Mouse (Mus musculus) embryonic facial prominence, embryonic 11.5 days (tissue): ENCODE measurements at regions not wholly inside any gene's neighbourhood (a gene's known extent, or its start where the extent isn't known, plus 50 kb on each side); places are given as distances from the start of the nearest gene placed in this dataset.

Experiments
- ATAC-seq: fragments of 200-750 bp; cut with Nextera tagmentation; replicated peaks from 2 replicates; pipeline ENCODE4 v1.8.0; 2017; ENCODE audit warnings: low read depth; ENCODE audit not compliant: insufficient number of reproducible peaks, low FRiP score, low TSS enrichment
- DNase-seq: peaks from one replicate; pipeline ENCODE4 v3.0.0-alpha.2; 2015; ENCODE audit warnings: low spot score
- H3K27ac ChIP-seq: fragments of 300-500 bp; sonication (generic); replicated peaks from 2 replicates; pipeline ENCODE4 v1.5.1; 2014; ENCODE audit warnings: mild to moderate bottlenecking, low read depth, low read length, control low read depth
- H3K27me3 ChIP-seq: fragments of 300-500 bp; sonication (generic); 2 replicates; pipeline ENCODE4 v1.6.1; 2014; ENCODE audit warnings: mild to moderate bottlenecking, low read length, moderate library complexity, mixed read lengths; ENCODE audit not compliant: control insufficient read depth, insufficient read depth
- H3K36me3 ChIP-seq: fragments of 300-500 bp; sonication (generic); replicated peaks from 2 replicates; pipeline ENCODE4 v1.6.1; 2014; ENCODE audit warnings: low read depth, mild to moderate bottlenecking, low read length, moderate library complexity, mixed read lengths; ENCODE audit not compliant: control insufficient read depth, insufficient read depth
- H3K4me1 ChIP-seq: fragments of 300-500 bp; sonication (generic); 2 replicates; pipeline ENCODE4 v1.6.1; 2014; ENCODE audit warnings: low read length, mixed read lengths; ENCODE audit not compliant: control insufficient read depth, insufficient read depth
- H3K4me2 ChIP-seq: fragments of 300-500 bp; sonication (generic); 2 replicates; pipeline ENCODE4 v1.6.1; 2014; ENCODE audit warnings: low read depth, mild to moderate bottlenecking, control low read depth, low read length, moderate library complexity
- H3K4me3 ChIP-seq: fragments of 300-500 bp; sonication (generic); 2 replicates; pipeline ENCODE4 v1.5.1; 2014; ENCODE audit warnings: low read depth, low read length, control low read depth
- H3K9ac ChIP-seq: fragments of 300-500 bp; sonication (generic); replicated peaks from 2 replicates; pipeline ENCODE4 v1.6.1; 2014; ENCODE audit warnings: mild to moderate bottlenecking, control low read depth, low read length
- H3K9me3 ChIP-seq: fragments of 300-500 bp; sonication (generic); replicated peaks from 2 replicates; pipeline ENCODE4 v1.6.1; 2016; ENCODE audit warnings: mild to moderate bottlenecking, low read length, inconsistent platforms, mixed read lengths; ENCODE audit not compliant: control insufficient read depth
- WGBS: fragments of 180-500 bp; shearing (Covaris S2); extraction: QIAGEN DNeasy Blood & Tissue Kit; methylation state at CpG from one replicate; pipeline ENCODE4 v1.1.7; 2014; 5-methylcytosine and 5-hydroxymethylcytosine counted together

DNA sequence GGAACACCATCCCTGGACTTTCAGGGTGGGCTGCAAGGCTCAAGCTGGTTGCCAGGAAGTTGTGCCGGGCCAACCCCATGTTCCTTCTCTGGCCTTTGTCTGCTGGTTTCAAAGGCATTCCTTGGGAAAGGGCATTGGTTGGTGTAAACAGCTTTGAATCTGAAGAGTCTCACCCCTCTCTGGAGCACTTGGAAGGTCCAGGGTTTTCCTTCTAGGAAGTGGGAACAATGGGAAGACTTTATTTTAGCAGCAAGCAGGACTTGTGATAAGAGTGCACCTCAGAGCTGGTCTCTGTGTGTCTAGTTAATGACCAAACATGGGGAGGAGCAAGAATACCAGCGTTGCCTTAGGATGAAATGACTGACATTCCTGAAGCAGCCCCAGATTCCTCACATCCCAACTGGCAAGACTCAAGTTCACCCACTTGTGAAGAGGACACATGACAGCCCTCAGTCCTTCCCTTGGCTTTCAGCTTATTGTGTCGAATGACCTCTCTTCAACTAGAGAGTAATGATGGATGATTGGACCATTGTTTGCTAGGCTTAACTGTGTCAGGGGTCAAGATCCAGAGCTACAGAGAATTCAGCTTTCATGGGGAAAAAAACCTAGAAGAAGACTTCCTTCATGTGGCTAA, 180.1 kb downstream of the Gm10260 start:
- Histone ChIP-seq H3K4me3 (no peak overlapping the region), H3K4me2 (no peak overlapping the region), H3K27ac (no peak overlapping the region), H3K36me3 (no peaks in the 10 kb centered on the region), H3K9me3 (no peaks in the 10 kb centered on the region), H3K9ac (no peak overlapping the region), H3K4me1 (no peaks in the 10 kb centered on the region), H3K27me3 (no peaks in the 10 kb centered on the region)
- ATAC-seq (no peak), DNase-seq (no peak)
- WGBS: 29% methylated on average over 3 of the region's 3 CpGs

DNA sequence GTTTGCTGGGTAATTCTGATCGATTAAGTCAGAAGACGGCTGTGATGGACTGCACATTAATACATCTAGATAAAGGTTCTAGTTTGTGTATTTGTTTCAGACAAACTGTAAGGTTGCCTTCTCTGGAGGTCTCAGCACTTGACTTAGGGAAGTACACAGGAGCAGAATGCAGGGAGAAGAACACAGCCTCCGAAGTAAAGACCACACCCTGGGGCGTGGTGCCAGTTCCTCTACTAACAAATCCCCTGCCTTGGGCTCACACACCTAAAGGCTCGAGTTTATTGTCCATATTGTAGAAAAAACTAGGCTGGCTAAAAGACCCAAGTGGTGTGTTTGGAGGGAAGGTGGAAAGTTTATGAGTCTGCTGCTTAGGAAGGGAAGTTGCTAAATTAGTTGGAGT, 181.8 kb downstream of the Gm10260 start:
- H3K36me3 ChIP-seq: no peaks in the 10 kb centered on the region
- WGBS: 83% methylated on average over 5 of the region's 5 CpGs
- ATAC-seq: no peak
- H3K9me3 ChIP-seq: no peaks in the 10 kb centered on the region
- no peaks in the 10 kb centered on the region for H3K4me1 ChIP-seq
- H3K9ac ChIP-seq: no peak overlapping the region
- DNase-seq: no peak
- H3K4me2 ChIP-seq: no peak overlapping the region
- H3K27me3 ChIP-seq: no peaks in the 10 kb centered on the region
- H3K27ac ChIP-seq: no peak overlapping the region
- no peak overlapping the region for H3K4me3 ChIP-seq

DNA sequence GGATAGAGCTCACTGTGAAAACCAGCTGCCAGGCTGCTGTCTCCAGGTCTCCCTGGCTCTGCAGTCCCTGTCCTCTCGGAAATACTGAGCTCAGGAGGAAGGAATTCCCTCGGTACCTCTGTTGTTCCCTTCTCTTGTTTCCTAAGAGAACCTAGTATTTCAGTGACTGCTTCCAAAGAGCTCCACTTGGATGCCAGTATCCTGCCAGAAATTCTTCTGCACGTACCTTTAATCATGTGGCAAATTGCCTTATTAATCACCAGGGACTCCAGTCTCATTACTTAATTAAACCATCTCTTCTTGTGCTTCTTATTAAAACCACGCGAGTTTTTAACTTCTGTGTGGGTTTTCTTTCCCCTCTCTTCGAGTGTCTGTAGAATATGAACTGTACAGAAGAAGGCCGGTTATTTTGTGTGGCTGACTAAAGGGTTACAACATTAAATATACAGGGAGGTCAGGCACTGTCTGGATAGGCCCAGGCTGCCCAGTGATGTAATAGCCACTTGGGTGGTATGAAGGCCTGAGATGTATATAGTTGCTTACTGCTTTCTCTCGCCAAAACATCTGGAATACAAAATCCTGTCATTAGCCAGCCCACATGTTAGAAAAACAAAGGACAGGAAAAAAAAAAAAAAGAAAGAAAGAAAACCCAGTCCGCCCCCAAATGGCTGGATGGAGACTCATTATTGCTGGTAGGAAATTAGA, 183.2 kb downstream of the Gm10260 start:
- no peaks in the 10 kb centered on the region for H3K36me3 ChIP-seq
- peak; percentile 59 for DNase-seq
- 35% methylated on average over 9 of the region's 9 CpGs for WGBS
- no peaks in the 10 kb centered on the region for H3K9me3 ChIP-seq
- H3K4me2 ChIP-seq: no peak overlapping the region
- ATAC-seq: no peak
- no peaks in the 10 kb centered on the region for H3K4me1 ChIP-seq
- no peak overlapping the region for H3K9ac ChIP-seq
- H3K27me3 ChIP-seq: no peaks in the 10 kb centered on the region
- H3K27ac ChIP-seq: no peak overlapping the region
- no peak overlapping the region for H3K4me3 ChIP-seq

DNA sequence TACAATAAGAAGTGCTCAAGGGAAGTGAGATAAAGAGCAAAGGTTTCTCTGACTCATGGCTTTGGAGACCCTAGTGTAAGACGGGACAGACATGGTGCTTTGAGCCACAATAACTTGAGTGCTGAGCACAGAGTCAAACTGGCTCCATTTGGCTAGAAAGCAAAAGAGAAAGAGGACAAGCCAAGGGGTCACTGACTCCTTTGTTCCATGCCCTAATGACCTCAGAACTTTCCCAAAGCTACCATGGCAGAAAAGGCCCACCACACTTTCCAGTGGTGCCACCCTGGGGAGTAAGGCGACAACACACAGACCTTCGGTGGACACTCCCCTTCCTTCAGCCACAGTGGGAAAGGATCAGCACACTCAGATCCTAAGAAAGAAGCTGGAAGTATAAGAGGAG, 186.8 kb downstream of the Gm10260 start:
- Histone ChIP-seq H3K9ac (no peak overlapping the region), H3K4me3 (no peak overlapping the region), H3K4me2 (no peak overlapping the region), H3K9me3 (no peaks in the 10 kb centered on the region), H3K27me3 (no peaks in the 10 kb centered on the region), H3K36me3 (no peaks in the 10 kb centered on the region), H3K4me1 (no peaks in the 10 kb centered on the region), H3K27ac (no peak overlapping the region)
- no peak for DNase-seq
- ATAC-seq: no peak
- WGBS: 43% methylated on average over 3 of the region's 3 CpGs

DNA sequence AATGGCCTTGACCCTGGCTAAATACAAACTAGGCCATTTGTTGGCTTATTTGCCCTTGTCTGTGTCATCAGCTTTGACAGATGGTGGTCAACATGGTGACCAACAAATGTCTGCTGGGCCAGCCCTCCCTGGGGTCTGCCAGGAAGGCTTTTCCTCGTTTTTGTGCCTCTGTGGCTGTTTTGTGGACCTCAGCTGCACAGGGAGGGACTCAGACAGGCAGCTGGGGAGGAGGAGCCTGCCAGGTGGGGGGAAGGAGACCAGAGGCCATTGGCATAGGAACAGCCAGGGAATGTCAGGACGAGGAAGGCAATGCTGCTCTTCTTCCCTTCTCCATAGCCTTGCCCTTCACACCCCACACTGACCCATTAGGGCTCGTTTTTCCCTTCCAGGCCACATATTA, 188.1 kb downstream of the Gm10260 start:
- 58% methylated on average over 3 of the region's 3 CpGs for WGBS
- Histone ChIP-seq H3K9me3 (no peaks in the 10 kb centered on the region), H3K4me1 (no peaks in the 10 kb centered on the region), H3K27me3 (no peaks in the 10 kb centered on the region), H3K9ac (no peak overlapping the region), H3K27ac (no peak overlapping the region), H3K4me2 (no peak overlapping the region), H3K36me3 (no peaks in the 10 kb centered on the region), H3K4me3 (no peak overlapping the region)
- ATAC-seq (no peak), DNase-seq (no peak)

DNA sequence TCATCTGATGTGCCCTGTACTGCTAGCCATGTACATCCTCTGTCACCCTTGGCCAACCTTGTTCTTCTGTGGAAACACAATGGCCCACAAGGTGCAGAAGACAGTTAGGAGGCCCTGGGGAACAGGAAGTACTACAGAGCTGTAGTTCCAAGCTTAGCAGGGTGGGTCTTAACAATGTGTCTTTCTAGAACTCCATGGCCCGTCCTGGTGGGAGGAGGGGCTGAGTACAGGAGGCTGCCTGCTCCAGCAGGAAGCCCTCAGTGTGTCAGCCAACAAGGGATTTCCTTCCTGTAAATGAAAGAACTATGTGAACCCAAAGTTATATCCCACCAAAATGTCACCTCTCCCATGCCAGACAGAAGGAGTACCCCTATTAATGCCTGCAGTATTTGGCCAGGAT, 190.4 kb downstream of the Gm10260 start:
- H3K27ac ChIP-seq: no peak overlapping the region
- H3K4me2 ChIP-seq: no peak overlapping the region
- no peaks in the 10 kb centered on the region for H3K9me3 ChIP-seq
- no peak overlapping the region for H3K4me3 ChIP-seq
- H3K27me3 ChIP-seq: no peaks in the 10 kb centered on the region
- WGBS: 57% methylated on average over 1 of the region's 1 CpGs
- H3K9ac ChIP-seq: no peak overlapping the region
- DNase-seq (no peak), ATAC-seq (no peak)
- H3K36me3 ChIP-seq: no peaks in the 10 kb centered on the region
- H3K4me1 ChIP-seq: no peaks in the 10 kb centered on the region

DNA sequence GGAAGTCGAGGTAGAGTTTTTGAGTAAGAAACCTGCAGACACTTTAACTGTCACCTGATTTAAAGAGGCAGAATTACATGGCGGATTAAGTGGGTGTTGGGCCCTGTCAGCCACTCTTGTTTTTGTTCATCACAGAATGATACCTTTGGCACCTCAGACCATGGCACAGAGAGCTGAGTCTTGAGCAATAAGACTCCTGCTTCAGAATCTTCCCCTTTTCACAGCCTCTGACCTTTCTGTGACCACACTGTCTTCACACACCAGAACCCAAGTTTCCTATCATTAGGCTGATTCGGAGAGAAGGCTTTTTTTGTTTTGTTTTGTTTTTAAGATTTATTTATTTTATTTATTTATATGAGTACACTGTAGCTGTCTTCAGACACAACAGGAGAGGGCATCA, 192.8 kb downstream of the Gm10260 start:
- Histone ChIP-seq H3K4me1 (no peaks in the 10 kb centered on the region), H3K4me3 (no peak overlapping the region), H3K9ac (no peak overlapping the region), H3K4me2 (no peak overlapping the region), H3K27ac (no peak overlapping the region), H3K36me3 (no peaks in the 10 kb centered on the region), H3K27me3 (no peaks in the 10 kb centered on the region), H3K9me3 (no peaks in the 10 kb centered on the region)
- ATAC-seq (no peak), DNase-seq (no peak)
- 81% methylated on average over 3 of the region's 3 CpGs for WGBS

DNA sequence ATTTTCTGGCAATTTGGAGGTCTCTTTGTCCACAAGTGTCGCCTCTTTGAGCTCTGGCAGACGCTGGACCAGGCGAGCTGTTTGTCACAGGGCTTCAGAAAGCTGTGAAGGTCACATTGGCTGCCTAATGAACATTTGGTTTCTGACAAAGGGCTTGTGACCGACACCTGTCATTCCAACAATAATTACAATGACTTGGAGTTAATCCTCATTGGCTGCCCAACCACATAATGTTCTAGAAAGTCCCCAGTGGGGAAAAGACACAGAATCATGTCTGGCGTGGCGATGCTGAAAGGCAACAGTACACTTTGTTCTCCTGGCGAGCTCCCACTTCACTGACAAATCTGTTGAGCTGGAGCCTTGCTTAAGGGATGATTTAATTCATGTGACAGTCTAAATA, 194.4 kb downstream of the Gm10260 start:
- Histone ChIP-seq H3K27me3 (no peaks in the 10 kb centered on the region), H3K9ac (no peak overlapping the region), H3K27ac (no peak overlapping the region), H3K4me2 (no peak overlapping the region), H3K4me1 (no peaks in the 10 kb centered on the region), H3K36me3 (no peaks in the 10 kb centered on the region), H3K4me3 (no peak overlapping the region), H3K9me3 (no peaks in the 10 kb centered on the region)
- WGBS: 53% methylated on average over 7 of the region's 7 CpGs
- no peak for DNase-seq
- no peak for ATAC-seq
